Mouse (Mus musculus) hindbrain, embryonic 12.5 days (tissue): ENCODE data around the gene A430033K04Rik. TPM values are rescaled to one million over a fixed set of nuclear protein-coding genes. Genes with fewer than 3 reads are reported as not detected.

Experiments
- ATAC-seq: fragments of 200-750 bp; cut with Nextera tagmentation; 2 replicates; pipeline ENCODE4 v1.8.0; 2017; ENCODE audit warnings: moderate TSS enrichment; ENCODE audit not compliant: low FRiP score
- H3K27ac ChIP-seq: fragments of 300-500 bp; sonication (generic); 2 replicates; pipeline ENCODE4 v1.5.1; 2016; ENCODE audit warnings: mild to moderate bottlenecking
- H3K27me3 ChIP-seq: fragments of 300-500 bp; sonication (generic); 2 replicates; pipeline ENCODE4 v1.6.1; 2016; ENCODE audit warnings: mild to moderate bottlenecking
- H3K36me3 ChIP-seq: fragments of 300-500 bp; sonication (generic); 2 replicates; pipeline ENCODE4 v1.6.1; 2016; ENCODE audit warnings: mild to moderate bottlenecking
- H3K4me1 ChIP-seq: fragments of 300-500 bp; sonication (generic); 2 replicates; pipeline ENCODE4 v1.6.1; 2016
- H3K4me2 ChIP-seq: fragments of 300-500 bp; sonication (generic); replicated peaks from 2 replicates; pipeline ENCODE4 v1.6.1; 2016; ENCODE audit warnings: mild to moderate bottlenecking
- H3K4me3 ChIP-seq: fragments of 300-500 bp; sonication (generic); 2 replicates; pipeline ENCODE4 v1.5.1; 2016; ENCODE audit warnings: mild to moderate bottlenecking
- H3K9ac ChIP-seq: fragments of 300-500 bp; sonication (generic); 2 replicates; pipeline ENCODE4 v1.6.1; 2016; ENCODE audit warnings: mild to moderate bottlenecking, moderate library complexity
- H3K9me3 ChIP-seq: fragments of 300-500 bp; sonication (generic); replicated peaks from 2 replicates; pipeline ENCODE4 v1.6.1; 2016; ENCODE audit warnings: mild to moderate bottlenecking
- WGBS: fragments of 180-500 bp; shearing (Covaris S2); methylation state at CpG from one replicate; pipeline ENCODE4 v1.1.7; 2016; 5-methylcytosine and 5-hydroxymethylcytosine counted together
- polyA plus RNA-seq: library from polyadenylated mRNA; unstranded; fragments of >200 nt; fragmentation: Nextera tagmentation; extraction: Ambion mirVana; gene quantifications from 2 replicates; pipeline ENCODE4 v1.2.1, GENCODE M21; 2016

A430033K04Rik gene
- polyA plus RNA-seq, 1 experiment from 2014 or later: 18.2 TPM

- H3K27me3 ChIP-seq: no peaks in the 10 kb centered on the region
- H3K4me1 ChIP-seq: no peaks in the 10 kb centered on the region
- ATAC-seq: no peak
- H3K9me3 ChIP-seq: no peaks in the 10 kb centered on the region
- H3K36me3 ChIP-seq: no peaks in the 10 kb centered on the region
- H3K4me3 ChIP-seq: no peak overlapping the region
- no peak overlapping the region for H3K27ac ChIP-seq
- WGBS: 95% methylated on average over 3 of the region's 3 CpGs
- no peak overlapping the region for H3K9ac ChIP-seq
- H3K4me2 ChIP-seq: no peak overlapping the region
Observed at GRCm38 (mm10) chr5:138657407-138657806, 34.7 kb downstream of the A430033K04Rik start.

GRCm38 (mm10) chr5:138657854-138658253, 35.2 kb downstream of the A430033K04Rik start:
- no peak for ATAC-seq
- WGBS: 26% methylated on average over 6 of the region's 6 CpGs
- Histone ChIP-seq H3K4me3 (no peak overlapping the region), H3K36me3 (no peaks in the 10 kb centered on the region), H3K9me3 (no peaks in the 10 kb centered on the region), H3K27me3 (no peaks in the 10 kb centered on the region), H3K27ac (no peak overlapping the region), H3K9ac (no peak overlapping the region), H3K4me2 (no peak overlapping the region), H3K4me1 (no peaks in the 10 kb centered on the region)

DNA sequence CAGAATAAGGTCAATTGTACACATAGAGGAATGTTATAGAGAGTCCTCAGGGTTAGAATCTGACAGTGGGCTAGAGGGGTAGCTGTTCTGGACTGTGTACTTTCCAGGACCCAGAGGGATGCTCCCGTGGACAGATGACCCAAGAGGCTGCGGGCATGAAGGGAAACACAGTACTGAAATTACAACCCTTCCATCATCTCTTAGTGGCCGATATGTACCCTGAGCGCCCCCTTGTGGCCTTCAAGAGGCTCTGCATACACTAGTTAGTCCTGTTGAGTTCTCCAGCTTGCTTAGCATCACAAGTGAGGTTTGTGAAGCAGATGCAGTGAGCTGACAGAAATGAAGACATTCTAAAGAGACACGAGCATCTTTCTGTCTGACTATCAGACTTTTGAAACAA, 36.3 kb downstream of the A430033K04Rik start:
- no peak for ATAC-seq

GRCm38 (mm10) chr5:138683023-138683766, 60.5 kb downstream of the A430033K04Rik start:
- Histone ChIP-seq H3K27ac (no peak overlapping the region), H3K4me1 (no peaks in the 10 kb centered on the region), H3K4me2 (no peak overlapping the region), H3K36me3 (no peaks in the 10 kb centered on the region), H3K4me3 (no peak overlapping the region), H3K27me3 (no peaks in the 10 kb centered on the region), H3K9ac (no peak overlapping the region), H3K9me3 (no peaks in the 10 kb centered on the region)
- WGBS: 76% methylated on average over 8 of the region's 8 CpGs
- ATAC-seq: no peak

More for the DNA sequence above, 36.3 kb downstream of the A430033K04Rik start:
- no peak overlapping the region for H3K27ac ChIP-seq
- no peaks in the 10 kb centered on the region for H3K27me3 ChIP-seq
- H3K9ac ChIP-seq: no peak overlapping the region
- H3K4me2 ChIP-seq: no peak overlapping the region
- no peaks in the 10 kb centered on the region for H3K4me1 ChIP-seq
- WGBS: 7% methylated on average over 5 of the region's 5 CpGs
- H3K36me3 ChIP-seq: no peaks in the 10 kb centered on the region
- H3K9me3 ChIP-seq: no peaks in the 10 kb centered on the region
- no peak overlapping the region for H3K4me3 ChIP-seq

DNA sequence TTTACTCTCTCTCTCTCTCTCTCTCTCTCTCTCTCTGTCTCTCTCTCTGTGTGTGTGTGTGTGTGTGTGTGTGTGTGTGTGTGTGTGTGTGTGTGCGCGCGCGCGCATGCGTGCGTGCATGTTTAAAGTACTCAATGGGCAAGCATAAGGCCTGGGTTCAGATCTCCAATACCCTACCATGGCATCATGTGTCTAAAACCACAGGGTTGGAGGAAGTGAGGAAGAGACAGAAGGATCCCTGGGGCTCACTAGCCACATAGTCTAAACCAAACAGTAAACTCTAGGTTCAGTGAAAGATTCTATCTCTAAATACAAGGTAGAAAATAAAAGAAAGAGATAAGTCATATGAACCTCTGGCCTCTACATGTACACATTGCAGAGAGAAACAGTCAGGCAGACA, 61.2 kb downstream of the A430033K04Rik start:
- no peak for ATAC-seq

GRCm38 (mm10) chr5:138687453-138687852, 64.8 kb downstream of the A430033K04Rik start:
- WGBS: 63% methylated on average over 5 of the region's 5 CpGs
- no peak for ATAC-seq
- H3K36me3 ChIP-seq: no peaks in the 10 kb centered on the region
- no peak overlapping the region for H3K27ac ChIP-seq
- H3K4me3 ChIP-seq: no peak overlapping the region
- no peaks in the 10 kb centered on the region for H3K27me3 ChIP-seq
- H3K4me2 ChIP-seq: no peak overlapping the region
- H3K4me1 ChIP-seq: no peaks in the 10 kb centered on the region
- H3K9ac ChIP-seq: no peak overlapping the region
- H3K9me3 ChIP-seq: no peaks in the 10 kb centered on the region

More for the DNA sequence above, 61.2 kb downstream of the A430033K04Rik start:
- no peak overlapping the region for H3K4me3 ChIP-seq
- H3K36me3 ChIP-seq: no peaks in the 10 kb centered on the region
- no peaks in the 10 kb centered on the region for H3K27me3 ChIP-seq
- H3K9me3 ChIP-seq: no peaks in the 10 kb centered on the region
- WGBS: 100% methylated on average over 7 of the region's 7 CpGs
- H3K27ac ChIP-seq: no peak overlapping the region
- H3K4me2 ChIP-seq: no peak overlapping the region
- no peaks in the 10 kb centered on the region for H3K4me1 ChIP-seq
- no peak overlapping the region for H3K9ac ChIP-seq

GRCm38 (mm10) chr5:138689254-138689653, 66.6 kb downstream of the A430033K04Rik start:
- Histone ChIP-seq H3K36me3 (no peaks in the 10 kb centered on the region), H3K9me3 (no peaks in the 10 kb centered on the region), H3K27ac (no peak overlapping the region), H3K27me3 (no peaks in the 10 kb centered on the region), H3K4me3 (no peak overlapping the region), H3K9ac (no peak overlapping the region), H3K4me2 (no peak overlapping the region), H3K4me1 (no peaks in the 10 kb centered on the region)
- no peak for ATAC-seq
- 72% methylated on average over 5 of the region's 5 CpGs for WGBS

GRCm38 (mm10) chr5:138692936-138693570, 70.4 kb downstream of the A430033K04Rik start:
- Histone ChIP-seq H3K4me3 (no peak overlapping the region), H3K36me3 (no peaks in the 10 kb centered on the region), H3K9ac (no peak overlapping the region), H3K9me3 (no peaks in the 10 kb centered on the region), H3K27me3 (no peaks in the 10 kb centered on the region), H3K4me2 (no peak overlapping the region), H3K27ac (no peak overlapping the region), H3K4me1 (0 out of 2 replicates have a peak, but pooled peaks cover 3% of the 10 kb centered on the region)
- ATAC-seq: no peak

DNA sequence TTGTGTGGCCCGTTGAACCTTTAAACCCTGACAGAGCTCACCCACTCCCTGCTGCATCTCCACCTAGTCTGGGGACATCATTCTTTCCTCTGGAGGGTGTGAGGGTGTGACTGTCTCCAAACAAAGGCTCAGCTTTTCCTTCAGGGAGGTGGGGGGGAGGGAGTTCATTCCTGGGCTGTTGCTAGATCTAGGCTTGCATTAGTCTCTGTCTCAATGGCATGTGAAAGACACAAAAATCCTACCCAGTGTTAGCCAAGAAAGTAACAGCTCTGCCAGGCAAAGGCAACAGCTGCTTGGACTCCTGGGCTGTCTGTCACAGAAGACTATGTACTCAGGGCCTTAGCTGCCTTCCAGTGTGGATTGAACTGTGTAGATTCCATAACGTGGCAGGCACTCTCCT, 71.4 kb downstream of the A430033K04Rik start:
- 62% methylated on average over 2 of the region's 2 CpGs for WGBS
- no peak overlapping the region for H3K9ac ChIP-seq

DNA sequence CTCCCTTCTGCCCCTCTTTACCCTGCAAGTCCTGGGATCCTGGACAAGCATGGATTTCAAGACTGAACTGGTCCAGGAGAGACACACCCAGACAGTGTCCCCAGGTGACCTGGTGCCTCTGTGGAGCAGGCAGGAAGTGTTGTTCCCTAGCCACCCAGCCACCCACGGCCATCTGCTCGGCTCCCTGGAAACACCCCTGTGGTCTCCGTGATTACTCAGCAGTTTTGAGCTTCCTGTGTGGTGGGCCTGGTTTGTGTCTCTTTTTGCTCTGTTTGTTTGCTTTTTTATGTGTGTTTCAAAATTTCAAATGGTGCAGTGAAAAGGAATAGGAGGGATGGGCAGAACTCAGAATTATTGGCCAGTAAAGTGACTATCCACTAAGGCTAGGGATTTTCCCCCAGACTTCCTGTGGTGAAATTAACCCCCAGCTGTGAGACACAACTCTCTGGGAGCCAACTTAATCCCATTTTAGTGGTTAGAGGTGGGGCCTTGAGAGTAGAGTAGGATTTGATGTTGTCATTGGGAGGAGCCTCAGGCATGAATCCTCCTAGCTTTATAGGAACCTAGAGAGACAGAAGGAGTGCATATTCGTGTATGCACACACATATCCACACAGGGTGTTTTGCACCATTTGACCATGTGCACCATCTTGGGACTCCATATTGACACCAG, 72.0 kb downstream of the A430033K04Rik start:
- no peak overlapping the region for H3K9ac ChIP-seq
- no peak overlapping the region for H3K4me2 ChIP-seq
- H3K9me3 ChIP-seq: no peaks in the 10 kb centered on the region
- ATAC-seq: no peak
- no peaks in the 10 kb centered on the region for H3K36me3 ChIP-seq
- 0 out of 2 replicates have a peak, but pooled peaks cover 3% of the 10 kb centered on the region for H3K4me1 ChIP-seq
- H3K27ac ChIP-seq: no peak overlapping the region
- H3K27me3 ChIP-seq: no peaks in the 10 kb centered on the region
- no peak overlapping the region for H3K4me3 ChIP-seq
- 63% methylated on average over 4 of the region's 4 CpGs for WGBS

More for the DNA sequence above, 71.4 kb downstream of the A430033K04Rik start:
- Histone ChIP-seq H3K4me1 (0 out of 2 replicates have a peak, but pooled peaks cover 3% of the 10 kb centered on the region), H3K27ac (no peak overlapping the region), H3K4me3 (no peak overlapping the region), H3K27me3 (no peaks in the 10 kb centered on the region), H3K4me2 (no peak overlapping the region), H3K36me3 (no peaks in the 10 kb centered on the region), H3K9me3 (no peaks in the 10 kb centered on the region)
- no peak for ATAC-seq

DNA sequence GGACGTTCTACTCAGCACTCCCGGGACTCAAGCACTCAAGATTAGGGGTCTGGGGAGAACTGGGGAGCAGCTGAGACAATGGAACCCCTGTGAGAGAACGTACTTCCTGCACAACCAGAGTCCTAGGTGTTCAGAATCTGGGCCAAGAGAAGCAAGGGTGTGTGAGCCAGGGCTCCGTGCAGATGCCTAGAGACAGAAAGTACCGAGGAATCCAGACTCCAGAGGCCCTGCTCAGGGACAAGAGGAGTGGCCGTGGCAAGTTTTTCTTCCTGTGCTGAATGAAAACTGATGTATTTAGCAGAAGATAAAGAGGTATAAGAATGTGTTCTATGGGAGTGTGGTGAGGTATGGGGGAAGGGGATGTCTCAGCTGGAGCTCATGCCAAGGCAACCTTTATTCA, 74.8 kb downstream of the A430033K04Rik start:
- no peak overlapping the region for H3K4me2 ChIP-seq
- 0 out of 2 replicates have a peak, but pooled peaks cover 3% of the 10 kb centered on the region for H3K4me1 ChIP-seq
- no peak for ATAC-seq
- H3K36me3 ChIP-seq: no peaks in the 10 kb centered on the region
- 72% methylated on average over 6 of the region's 6 CpGs for WGBS
- H3K4me3 ChIP-seq: no peak overlapping the region
- no peaks in the 10 kb centered on the region for H3K27me3 ChIP-seq
- no peak overlapping the region for H3K27ac ChIP-seq
- H3K9ac ChIP-seq: no peak overlapping the region
- H3K9me3 ChIP-seq: no peaks in the 10 kb centered on the region
